Mouse (Mus musculus): Measurements from ENCODE around the gene Irgq.
A peak's percentile ranks its signal among the peaks of the same experiment; 100 is the strongest.
"Not testable (repeated sequence)": the region's sequence is repeated elsewhere in the genome, so short reads cannot be mapped to it uniquely, and the experiment has no call there.

Gene Irgq

GRCm38 (mm10) chr7:24516319-24516718 is 14.2 kb upstream of the Irgq start:
- DNase-seq (ENCODE audit: low read depth, low spot score): peak; percentile 66

GRCm38 (mm10) chr7:24517077-24517476 is 13.4 kb upstream of the Irgq start:
- DNase-seq (ENCODE audit: low read depth, low spot score): no peak

- DNase-seq (ENCODE audit: low read depth, low spot score): peak; percentile 86
Measured at GRCm38 (mm10) chr7:24517654-24518053, 12.8 kb upstream of the Irgq start.

GRCm38 (mm10) chr7:24519130-24519529 is 11.4 kb upstream of the Irgq start:
- no peak for DNase-seq (ENCODE audit: low read depth, low spot score)

GRCm38 (mm10) chr7:24520054-24520453 is 10.4 kb upstream of the Irgq start:
- not testable (repeated sequence) for DNase-seq (ENCODE audit: low read depth, low spot score)

- no peak for DNase-seq (ENCODE audit: low read depth, low spot score)
Measured at GRCm38 (mm10) chr7:24522805-24523204, 7.7 kb upstream of the Irgq start.

GRCm38 (mm10) chr7:24523723-24524122 is 6.8 kb upstream of the Irgq start:
- DNase-seq (ENCODE audit: low read depth, low spot score): no peak

- DNase-seq (ENCODE audit: low read depth, low spot score): no peak
Measured at GRCm38 (mm10) chr7:24524978-24525377, 5.5 kb upstream of the Irgq start.

GRCm38 (mm10) chr7:24525686-24526420 is 4.6 kb upstream of the Irgq start:
- DNase-seq (ENCODE audit: low read depth, low spot score): peak; percentile 76

- no peak for DNase-seq (ENCODE audit: low read depth, low spot score)
Measured at GRCm38 (mm10) chr7:24528861-24529260, 1.6 kb upstream of the Irgq start.

- DNase-seq (ENCODE audit: low read depth, low spot score): no peak
Measured at GRCm38 (mm10) chr7:24529580-24529979, 909 bp upstream of the Irgq start.

GRCm38 (mm10) chr7:24531211-24531971 is 902 bp downstream of the Irgq start:
- DNase-seq (ENCODE audit: low read depth, low spot score): peak; percentile 92

- DNase-seq (ENCODE audit: low read depth, low spot score): no peak
Measured at GRCm38 (mm10) chr7:24533031-24533571, 2.6 kb downstream of the Irgq start.

- no peak for DNase-seq (ENCODE audit: low read depth, low spot score)
Measured at GRCm38 (mm10) chr7:24533806-24534205, 3.3 kb downstream of the Irgq start.

- no peak for DNase-seq (ENCODE audit: low read depth, low spot score)
Measured at GRCm38 (mm10) chr7:24534301-24534700, 3.8 kb downstream of the Irgq start.

- DNase-seq (ENCODE audit: low read depth, low spot score): no peak
Measured at GRCm38 (mm10) chr7:24537081-24537480, 6.6 kb downstream of the Irgq start.

GRCm38 (mm10) chr7:24537591-24537990 is 7.1 kb downstream of the Irgq start:
- DNase-seq (ENCODE audit: low read depth, low spot score): peak; percentile 92

- DNase-seq (ENCODE audit: low read depth, low spot score): peak; percentile 63
Measured at GRCm38 (mm10) chr7:24538154-24538553, 7.7 kb downstream of the Irgq start.

- no peak for DNase-seq (ENCODE audit: low read depth, low spot score)
Measured at GRCm38 (mm10) chr7:24538701-24539100, 8.2 kb downstream of the Irgq start.

- no peak for DNase-seq (ENCODE audit: low read depth, low spot score)
Measured at GRCm38 (mm10) chr7:24539686-24540085, 9.2 kb downstream of the Irgq start.

- no peak for DNase-seq (ENCODE audit: low read depth, low spot score)
Measured at GRCm38 (mm10) chr7:24544506-24544905, 14.0 kb downstream of the Irgq start.

GRCm38 (mm10) chr7:24546068-24546614 is 15.7 kb downstream of the Irgq start, which contains the start of the genes Pinlyp and Xrcc1:
Gene Pinlyp, minus strand, starts transcription at chr7:24546118.
Gene Xrcc1, plus strand, starts transcription at chr7:24546289.
- DNase-seq (ENCODE audit: low read depth, low spot score): no peak

All from brain, adult 2 months (tissue).